Mouse (Mus musculus) lung, embryonic 16.5 days (tissue): ENCODE data around the gene Elavl1. TPM values are rescaled to one million over a fixed set of nuclear protein-coding genes. Genes with fewer than 3 reads are reported as not detected.

Experiments used
- ATAC-seq: fragments of 200-750 bp; cut with Nextera tagmentation; 2 replicates; pipeline ENCODE4 v1.8.0; 2017; ENCODE audit warnings: low read depth, mild to moderate bottlenecking, moderate library complexity
- H3K27ac ChIP-seq: fragments of 300-500 bp; sonication (generic); 2 replicates; pipeline ENCODE4 v1.5.1; 2014; ENCODE audit warnings: mild to moderate bottlenecking, control low read depth, low read length
- H3K27me3 ChIP-seq: fragments of 300-500 bp; sonication (generic); 2 replicates; pipeline ENCODE4 v1.6.1; 2014; ENCODE audit warnings: low read depth, low read length, mixed read lengths; ENCODE audit not compliant: control insufficient read depth, insufficient read depth
- H3K36me3 ChIP-seq: fragments of 300-500 bp; sonication (generic); 2 replicates; pipeline ENCODE4 v1.6.1; 2014; ENCODE audit warnings: low read length; ENCODE audit not compliant: control insufficient read depth, insufficient read depth
- H3K4me1 ChIP-seq: fragments of 300-500 bp; sonication (generic); replicated peaks from 2 replicates; pipeline ENCODE4 v1.6.1; 2014; ENCODE audit warnings: low read length, mixed read lengths; ENCODE audit not compliant: control insufficient read depth, insufficient read depth
- H3K4me2 ChIP-seq: fragments of 300-500 bp; sonication (generic); 2 replicates; pipeline ENCODE4 v1.6.1; 2014; ENCODE audit warnings: low read depth, low read length, control low read depth
- H3K4me3 ChIP-seq: fragments of 300-500 bp; sonication (generic); 2 replicates; pipeline ENCODE4 v1.5.1; 2014; ENCODE audit warnings: mild to moderate bottlenecking, low read length, control low read depth
- H3K9ac ChIP-seq: fragments of 300-500 bp; sonication (generic); 2 replicates; pipeline ENCODE4 v1.6.1; 2014; ENCODE audit warnings: low read length, control low read depth
- H3K9me3 ChIP-seq: fragments of 300-500 bp; sonication (generic); 2 replicates; pipeline ENCODE4 v1.6.1; 2016; ENCODE audit warnings: low read length; ENCODE audit not compliant: control insufficient read depth
- WGBS: fragments of 180-500 bp; shearing (Covaris S2); extraction: QIAGEN DNeasy Blood & Tissue Kit; methylation state at CpG from one replicate; pipeline ENCODE4 v1.1.7; 2014; 5-methylcytosine and 5-hydroxymethylcytosine counted together
- polyA plus RNA-seq: library from polyadenylated mRNA; unstranded; fragments of >200 nt; fragmentation: Nextera tagmentation; extraction: Ambion mirVana; gene quantifications from 2 replicates; pipeline ENCODE4 v1.2.1, GENCODE M21; 2015

Elavl1 gene
- polyA plus RNA-seq, 1 experiment from 2014 or later: 224 TPM

DNA sequence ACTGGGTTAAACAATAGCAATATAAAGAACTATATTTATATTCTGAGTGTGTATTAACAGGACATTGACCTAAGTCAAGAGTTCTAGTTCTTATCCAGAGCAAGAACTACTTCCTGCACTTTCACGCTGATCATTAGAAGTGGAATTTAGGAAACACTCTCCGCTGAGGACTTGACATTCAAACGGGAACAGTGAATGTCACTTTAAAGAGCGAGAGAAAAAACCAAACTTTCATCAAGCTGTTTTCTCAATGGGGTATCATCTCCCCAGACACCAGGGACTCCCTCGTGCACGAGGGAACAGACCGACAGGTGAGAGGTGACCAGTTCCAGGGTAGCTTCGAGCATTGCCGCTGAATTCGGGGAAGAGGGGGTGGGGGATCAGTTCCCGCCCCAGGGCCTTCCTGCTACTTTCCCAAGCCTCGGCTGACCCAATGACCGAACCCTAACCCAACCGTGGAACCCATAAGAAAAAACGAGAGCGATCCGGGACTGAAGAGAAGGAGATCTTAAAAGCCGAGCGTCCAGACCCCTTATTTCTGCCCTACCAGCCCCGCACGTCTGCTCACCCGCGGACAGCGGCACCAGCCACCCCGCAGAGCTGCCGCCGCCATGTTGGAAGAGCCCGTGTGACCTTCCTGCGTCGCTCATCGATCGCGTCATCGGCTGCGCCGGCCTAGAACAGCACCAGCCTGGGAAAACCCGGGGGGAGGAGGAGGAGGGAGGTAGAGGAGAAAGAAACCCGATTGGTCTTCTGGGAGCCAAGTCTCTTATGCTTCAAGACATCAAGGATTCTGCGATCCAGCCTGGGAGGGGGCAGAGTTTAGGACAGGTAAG is 49.7 kb downstream of the Elavl1 start, which contains the start of gene Timm44:
Gene Timm44, minus strand, starts transcription at position 639 of the 836 bp plus-strand sequence.
- peak; percentile 99 for ATAC-seq
- Histone ChIP-seq H3K27me3 (no peaks in the 10 kb centered on the region), H3K4me2 (peak within 1 kb of the TSS; percentile 56), H3K36me3 (peaks cover 16% of the 10 kb centered on the region), H3K4me1 (peaks cover 8% of the 10 kb centered on the region), H3K27ac (peak within 1 kb of the TSS; percentile 60; the same call in 1 of the 2 replicates), H3K9ac (peak within 1 kb of the TSS; percentile 83), H3K9me3 (no peaks in the 10 kb centered on the region), H3K4me3 (peak within 1 kb of the TSS; percentile 68)
- WGBS: under 1% methylated on average over 39 of the region's 39 CpGs

DNA sequence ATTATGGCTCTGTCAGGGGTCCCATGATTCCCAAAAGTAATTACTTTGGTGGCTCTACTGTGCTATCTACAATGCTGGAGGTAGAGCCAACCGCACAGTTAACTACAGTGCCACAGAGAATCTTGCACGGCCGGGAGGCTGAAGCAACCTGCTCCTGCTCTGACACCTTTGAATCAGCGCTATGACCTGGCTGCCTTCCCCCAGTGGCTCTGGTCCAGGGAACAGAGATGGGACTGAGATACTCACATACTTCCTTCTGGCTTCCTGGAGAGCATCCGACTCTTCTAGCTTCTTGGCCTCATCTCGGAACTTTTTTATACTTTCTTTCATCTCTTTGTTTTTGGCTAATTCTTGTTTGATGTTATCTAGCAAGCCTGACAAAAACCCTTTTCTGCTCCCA is 55.6 kb downstream of the Elavl1 start:
- Histone ChIP-seq H3K4me3 (no peak overlapping the region), H3K4me2 (no peak overlapping the region), H3K9ac (no peak overlapping the region), H3K27ac (no peak overlapping the region), H3K9me3 (no peaks in the 10 kb centered on the region), H3K4me1 (peaks cover 2% of the 10 kb centered on the region), H3K36me3 (peaks cover 45% of the 10 kb centered on the region), H3K27me3 (no peaks in the 10 kb centered on the region)
- no peak for ATAC-seq
- WGBS: 88% methylated on average over 6 of the region's 6 CpGs

DNA sequence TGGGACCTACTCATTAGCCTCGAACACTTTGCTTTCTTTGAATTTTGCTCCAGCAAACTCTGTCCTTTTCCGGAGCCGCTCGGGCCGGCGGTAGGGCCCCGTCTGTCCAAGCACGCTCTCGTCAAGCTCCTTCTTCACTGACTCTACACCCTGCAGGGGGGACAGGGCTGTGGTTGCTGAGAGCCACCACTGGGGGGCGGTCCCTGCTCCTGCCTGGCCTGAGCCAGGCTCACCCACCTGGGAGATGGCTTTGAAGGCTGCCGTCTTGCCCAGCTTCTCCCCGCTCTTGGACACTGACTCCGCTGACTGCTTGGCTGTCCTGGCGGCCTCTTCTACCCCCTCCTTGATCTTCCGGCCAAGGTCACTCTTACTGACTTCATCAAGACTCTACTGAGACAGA is 57.6 kb downstream of the Elavl1 start:
- Histone ChIP-seq H3K27me3 (no peaks in the 10 kb centered on the region), H3K9ac (no peak overlapping the region), H3K4me3 (no peak overlapping the region), H3K9me3 (no peaks in the 10 kb centered on the region), H3K27ac (no peak overlapping the region), H3K4me1 (no peaks in the 10 kb centered on the region), H3K4me2 (no peak overlapping the region), H3K36me3 (peaks cover 48% of the 10 kb centered on the region)
- WGBS: 74% methylated on average over 15 of the region's 15 CpGs
- ATAC-seq: 0 out of 2 replicates have a peak, but pooled peaks have one; percentile 31

DNA sequence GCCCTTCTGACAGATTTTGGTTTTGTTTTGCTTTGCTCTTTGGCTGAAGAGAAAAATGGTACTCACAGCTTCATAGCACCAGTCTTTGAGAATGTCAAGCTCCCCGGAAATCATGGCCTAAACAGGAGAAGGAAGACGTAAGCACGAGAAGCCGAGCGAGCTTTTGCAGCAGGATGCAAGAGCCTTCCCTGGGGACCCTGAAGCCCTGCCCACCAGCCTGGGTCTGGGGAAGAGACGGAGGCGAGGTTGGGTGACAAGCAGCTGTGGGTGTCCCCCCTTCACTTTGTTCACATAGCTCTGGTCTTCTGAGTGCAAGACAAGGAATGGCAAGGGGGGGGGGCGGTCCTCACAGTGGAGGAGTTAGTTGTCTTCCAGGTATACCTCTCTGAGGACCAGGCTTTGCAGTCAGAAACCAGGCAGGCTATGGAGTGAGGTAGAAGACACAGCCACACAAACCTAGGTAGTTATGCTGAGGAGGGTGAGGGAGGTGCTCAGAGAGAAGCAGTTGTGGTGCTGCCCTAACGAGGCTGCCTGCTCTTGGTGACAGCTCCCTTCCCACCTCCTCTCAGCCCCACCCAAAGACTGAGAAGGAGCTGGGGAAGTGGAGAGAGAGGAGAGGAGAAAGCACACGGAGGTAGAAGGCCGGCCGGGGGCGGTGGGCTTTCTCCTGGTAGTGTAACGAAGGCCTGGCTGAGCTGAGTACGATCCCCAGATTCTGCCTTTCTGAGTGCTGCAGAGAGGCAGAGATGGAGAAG is 59.9 kb downstream of the Elavl1 start:
- Histone ChIP-seq H3K27me3 (no peaks in the 10 kb centered on the region), H3K4me2 (no peak overlapping the region), H3K36me3 (peaks cover 53% of the 10 kb centered on the region), H3K27ac (no peak overlapping the region), H3K4me1 (no peaks in the 10 kb centered on the region), H3K9me3 (no peaks in the 10 kb centered on the region), H3K9ac (no peak overlapping the region), H3K4me3 (no peak overlapping the region)
- no peak for ATAC-seq
- 88% methylated on average over 15 of the region's 15 CpGs for WGBS

DNA sequence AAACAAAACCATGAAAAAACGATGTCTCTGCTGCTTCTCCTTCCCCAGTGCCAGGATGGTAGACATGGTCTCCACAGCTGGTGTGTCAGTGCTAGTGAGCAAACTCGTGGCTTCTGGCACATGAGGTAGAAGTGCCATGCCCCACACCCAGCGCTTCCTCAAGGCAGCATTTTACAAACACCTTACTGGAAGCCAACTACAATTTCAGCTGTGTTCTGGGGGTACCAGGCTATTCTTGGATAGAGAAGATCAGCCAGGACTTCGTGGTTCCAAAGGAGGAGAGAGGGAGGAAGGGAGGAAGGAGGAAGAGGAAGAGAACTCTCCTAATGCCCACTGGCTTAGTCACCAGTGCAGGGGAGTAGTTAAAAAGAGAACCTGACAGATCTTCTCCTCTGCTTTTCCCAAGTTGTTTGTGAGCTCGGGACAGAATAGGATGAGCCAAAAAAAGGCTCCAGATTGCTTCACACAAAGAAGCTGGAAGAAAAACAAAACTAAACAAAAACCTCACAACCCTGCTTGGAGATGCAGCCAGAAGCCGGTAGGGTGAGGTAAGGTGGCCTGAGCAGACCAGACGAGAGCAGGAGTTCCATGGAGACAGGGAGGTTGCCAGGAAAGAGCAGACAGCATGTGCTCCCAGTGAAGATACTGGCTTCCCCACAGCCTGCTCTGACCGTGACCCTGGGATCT is 62.0 kb downstream of the Elavl1 start:
- H3K4me3 ChIP-seq: no peak overlapping the region
- peaks cover 5% of the 10 kb centered on the region for H3K4me1 ChIP-seq
- H3K27ac ChIP-seq: no peak overlapping the region
- no peaks in the 10 kb centered on the region for H3K9me3 ChIP-seq
- WGBS: 84% methylated on average over 8 of the region's 8 CpGs
- no peak overlapping the region for H3K4me2 ChIP-seq
- peaks cover 45% of the 10 kb centered on the region for H3K36me3 ChIP-seq
- no peaks in the 10 kb centered on the region for H3K27me3 ChIP-seq
- ATAC-seq: no peak
- no peak overlapping the region for H3K9ac ChIP-seq

- peaks cover 24% of the 10 kb centered on the region for H3K36me3 ChIP-seq
- no peak overlapping the region for H3K4me2 ChIP-seq
- H3K9me3 ChIP-seq: no peaks in the 10 kb centered on the region
- 76% methylated on average over 4 of the region's 4 CpGs for WGBS
- H3K27me3 ChIP-seq: no peaks in the 10 kb centered on the region
- no peak for ATAC-seq
- no peak overlapping the region; the same call in 1 of the 2 replicates for H3K27ac ChIP-seq
- no peak overlapping the region for H3K4me3 ChIP-seq
- no peak overlapping the region for H3K9ac ChIP-seq
- peaks cover 10% of the 10 kb centered on the region for H3K4me1 ChIP-seq
These were observed 65.4 kb downstream of the Elavl1 start for GRCm38 (mm10) chr8:4259805-4260170.

GRCm38 (mm10) chr8:4259125-4259804 is 65.9 kb downstream of the Elavl1 start, which contains the start of gene Ctxn1:
Gene Ctxn1, minus strand, starts transcription at chr8:4259274.
- Histone ChIP-seq H3K4me2 (peak within 1 kb of the TSS; percentile 95), H3K27ac (peak within 1 kb of the TSS; percentile 71), H3K9ac (peak within 1 kb of the TSS; percentile 79), H3K36me3 (peaks cover 21% of the 10 kb centered on the region), H3K4me1 (peaks cover 11% of the 10 kb centered on the region), H3K4me3 (peak within 1 kb of the TSS; percentile 78), H3K27me3 (no peaks in the 10 kb centered on the region), H3K9me3 (no peaks in the 10 kb centered on the region)
- 5% methylated on average over 31 of the region's 33 CpGs for WGBS
- ATAC-seq: peak; percentile 94

- peaks cover 16% of the 10 kb centered on the region for H3K36me3 ChIP-seq
- no peaks in the 10 kb centered on the region for H3K9me3 ChIP-seq
- peak; percentile 73 for ATAC-seq
- WGBS: under 1% methylated on average over 30 of the region's 32 CpGs
- H3K4me2 ChIP-seq: peak overlapping the region; percentile 95
- peaks cover 16% of the 10 kb centered on the region for H3K4me1 ChIP-seq
- peak overlapping the region; percentile 79 for H3K9ac ChIP-seq
- no peaks in the 10 kb centered on the region for H3K27me3 ChIP-seq
- peak overlapping the region; percentile 78 for H3K4me3 ChIP-seq
- H3K27ac ChIP-seq: peak overlapping the region; percentile 71
These were observed 66.5 kb downstream of the Elavl1 start for GRCm38 (mm10) chr8:4258678-4259077.
